Comparison of ENCODE assay signal across 30 mouse cellular contexts in the genomic region with DNA sequence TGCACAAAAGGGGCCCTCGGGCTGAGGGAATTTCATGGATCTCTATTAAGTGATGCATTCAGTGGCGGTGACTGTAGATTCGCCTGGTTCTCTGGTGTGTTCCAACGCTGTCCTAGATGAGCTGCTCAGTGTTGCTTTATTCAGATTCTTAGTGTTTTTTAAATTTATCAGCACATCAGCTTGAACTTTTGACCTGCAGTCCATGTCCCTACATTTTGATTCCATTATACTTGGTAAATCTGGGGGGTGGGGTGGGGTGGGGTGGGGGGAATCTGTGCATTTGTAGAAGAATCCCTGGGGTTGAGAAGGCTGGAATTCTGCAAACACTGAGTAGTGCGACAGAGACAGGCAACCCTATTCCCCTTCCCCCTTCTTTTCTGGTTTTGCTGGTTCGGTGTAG. TPM values are rescaled to one million over a fixed set of nuclear protein-coding genes. Genes with fewer than 3 reads are reported as not detected.
DNase-seq lines count a peak whose midpoint lies in the region; ATAC-seq and TF ChIP-seq lines count a peak whose summit lies in the region.
"Had no signal": no experiment of that assay in that cellular context is flagged by ENCODE, and none has a peak within 500 bp of the region (broad histone marks: within the 10 kb centered on the region; RNA-seq: fewer than 3 reads in every experiment).

A gene (minus strand): TSS at position 101 of the 400 bp plus-strand sequence.

- no peak within 1 kb of the TSS for H3K4me3 ChIP-seq in embryonic facial prominence, embryonic 12.5 days
- no peak within 1 kb of the TSS for H3K4me3 ChIP-seq in embryonic facial prominence, embryonic 10.5 days
- H3K4me3 ChIP-seq in heart, embryonic 13.5 days = no peak within 1 kb of the TSS
- H3K4me3 ChIP-seq in ES-Bruce4 (ENCODE audit: low read depth, low read length) = peak within 1 kb of the TSS; percentile 58
- H3K4me3 ChIP-seq: embryonic facial prominence, embryonic 13.5 days; embryonic facial prominence, embryonic 15.5 days; erythroblast, embryonic 14.5 days; forebrain, embryonic 10.5 days; forebrain, embryonic 12.5 days had no signal

- H3K4me1 ChIP-seq in embryonic facial prominence, embryonic 12.5 days = no peaks in the 10 kb centered on the region
- H3K4me1 ChIP-seq in embryonic facial prominence, embryonic 10.5 days = 0 out of 2 replicates have a peak, but pooled peaks cover 3% of the 10 kb centered on the region
- H3K4me1 ChIP-seq in heart, embryonic 13.5 days = peaks cover 5% of the 10 kb centered on the region; the same call in 1 of the 2 replicates
- H3K4me1 ChIP-seq in ES-Bruce4 (ENCODE audit: control insufficient read depth, insufficient read depth, low read length) = no peaks in the 10 kb centered on the region
- H3K4me1 ChIP-seq: embryonic facial prominence, embryonic 13.5 days; embryonic facial prominence, embryonic 15.5 days; forebrain, embryonic 12.5 days had no signal

- WGBS in embryonic facial prominence, embryonic 12.5 days = 62% methylated on average over 6 of the region's 6 CpGs
- WGBS in embryonic facial prominence, embryonic 10.5 days = 62% methylated on average over 6 of the region's 6 CpGs
- WGBS in heart, embryonic 13.5 days = 66% methylated on average over 6 of the region's 6 CpGs

- DNase-seq in embryonic facial prominence, embryonic 10.5 days (ENCODE audit: low spot score) = no peak
- no peak for DNase-seq in heart, postnatal 10 days
- DNase-seq in gonadal fat pad, adult 2 months (ENCODE audit: low read depth) = no peak
- no peak for DNase-seq in kidney, postnatal 36 days
- no peak for DNase-seq in cerebellum, adult 18-20 months
- DNase-seq: adrenal gland, adult 8-10 months; adrenal gland, postnatal 14 days; adrenal gland, postnatal 36 days; cerebellum, adult 11-12 months; cerebellum, adult 8-10 months; cerebellum, adult 9-11 months; cerebellum, postnatal 14 days; cerebellum, postnatal 36 days had no signal

- intact Hi-C loops in heart, postnatal 10 days (cut with DNase I) = no loop called here

- no peak within 1 kb of the TSS for H3K9ac ChIP-seq in embryonic facial prominence, embryonic 12.5 days
- H3K9ac ChIP-seq in heart, embryonic 13.5 days = no peak within 1 kb of the TSS
- H3K9ac ChIP-seq in ES-Bruce4 (ENCODE audit: low read depth, poor library complexity, severe bottlenecking) = no peak within 1 kb of the TSS
- H3K9ac ChIP-seq: embryonic facial prominence, embryonic 13.5 days; embryonic facial prominence, embryonic 15.5 days; forebrain, embryonic 12.5 days had no signal

- no peaks in the 10 kb centered on the region for H3K9me3 ChIP-seq in embryonic facial prominence, embryonic 12.5 days
- no peaks in the 10 kb centered on the region for H3K9me3 ChIP-seq in embryonic facial prominence, embryonic 10.5 days
- H3K9me3 ChIP-seq in heart, embryonic 13.5 days = 0 out of 2 replicates have a peak, but pooled peaks cover 2% of the 10 kb centered on the region
- no peaks in the 10 kb centered on the region for H3K9me3 ChIP-seq in ES-Bruce4 (replicated peaks; ENCODE audit: control insufficient read depth, insufficient read depth, low read length, poor library complexity, severe bottlenecking)
- H3K9me3 ChIP-seq: embryonic facial prominence, embryonic 13.5 days; embryonic facial prominence, embryonic 15.5 days; forebrain, embryonic 10.5 days; forebrain, embryonic 12.5 days; G1E had no signal

- H3K27ac ChIP-seq in embryonic facial prominence, embryonic 12.5 days = no peak within 1 kb of the TSS
- no peak within 1 kb of the TSS for H3K27ac ChIP-seq in embryonic facial prominence, embryonic 10.5 days (replicated peaks)
- H3K27ac ChIP-seq in heart, embryonic 13.5 days (replicated peaks) = no peak within 1 kb of the TSS
- no peak within 1 kb of the TSS for H3K27ac ChIP-seq in ES-Bruce4 (ENCODE audit: insufficient read depth, low read length)
- H3K27ac ChIP-seq: embryonic facial prominence, embryonic 13.5 days; embryonic facial prominence, embryonic 15.5 days; forebrain, embryonic 10.5 days; forebrain, embryonic 12.5 days had no signal

- no peak for TF ChIP-seq POLR2A in ES-Bruce4 (IDR thresholded peaks at IDR 0.05; ENCODE audit: insufficient read depth, low read length)

- no peak for ATAC-seq in embryonic facial prominence, embryonic 12.5 days (ENCODE audit: insufficient number of reproducible peaks, insufficient read depth, low FRiP score, low TSS enrichment)
- ATAC-seq in heart, embryonic 13.5 days (ENCODE audit: extremely low read depth, insufficient number of reproducible peaks, low FRiP score, low TSS enrichment) = no peak
- ATAC-seq: activated CD4-positive, CD25-positive, alpha-beta regulatory T cell, adult 4 months; forebrain, embryonic 14.5 days; forebrain, embryonic 16.5 days; Patski had no signal

- no peaks in the 10 kb centered on the region for H3K27me3 ChIP-seq in embryonic facial prominence, embryonic 12.5 days
- H3K27me3 ChIP-seq in embryonic facial prominence, embryonic 10.5 days (replicated peaks; ENCODE audit: low read depth, poor library complexity, severe bottlenecking) = no peaks in the 10 kb centered on the region
- no peaks in the 10 kb centered on the region for H3K27me3 ChIP-seq in heart, embryonic 13.5 days (replicated peaks)
- no peaks in the 10 kb centered on the region for H3K27me3 ChIP-seq in ES-Bruce4 (ENCODE audit: control insufficient read depth, insufficient read depth, low read length, poor library complexity, severe bottlenecking)
- H3K27me3 ChIP-seq: embryonic facial prominence, embryonic 13.5 days; embryonic facial prominence, embryonic 15.5 days; forebrain, embryonic 12.5 days had no signal

- no peak for TF ChIP-seq CTCF in ES-Bruce4 (IDR thresholded peaks at IDR 0.05; ENCODE audit: low read depth, low read length)

- TF ChIP-seq EP300 in ES-Bruce4 (IDR thresholded peaks at IDR 0.05; ENCODE audit: insufficient read depth, low read depth, low read length) = no peak

- H3K4me2 ChIP-seq in embryonic facial prominence, embryonic 12.5 days (replicated peaks) = no peak within 1 kb of the TSS
- H3K4me2 ChIP-seq in heart, embryonic 13.5 days = 0 out of 2 replicates have a peak within 1 kb of the TSS, but pooled peaks have one; percentile 16
- H3K4me2 ChIP-seq: embryonic facial prominence, embryonic 13.5 days; embryonic facial prominence, embryonic 15.5 days; forebrain, embryonic 12.5 days had no signal

- H3K36me3 ChIP-seq in embryonic facial prominence, embryonic 12.5 days = no peaks in the 10 kb centered on the region
- no peaks in the 10 kb centered on the region for H3K36me3 ChIP-seq in embryonic facial prominence, embryonic 10.5 days (replicated peaks)
- no peaks in the 10 kb centered on the region for H3K36me3 ChIP-seq in heart, embryonic 13.5 days
- no peaks in the 10 kb centered on the region for H3K36me3 ChIP-seq in ES-Bruce4 (ENCODE audit: control insufficient read depth, insufficient read depth, low read length, poor library complexity, severe bottlenecking)
- H3K36me3 ChIP-seq: embryonic facial prominence, embryonic 13.5 days; embryonic facial prominence, embryonic 15.5 days; forebrain, embryonic 10.5 days; forebrain, embryonic 12.5 days; G1E had no signal

RNA-seq across cellular contexts. Expression of the gene that starts here (rescaled TPM):
- 6.9 and 15.0 TPM in 2 replicates for polyA plus RNA-seq in embryonic facial prominence, embryonic 12.5 days (2016; fragmentation: Nextera tagmentation; extraction: Ambion mirVana)
- not detected in 2 replicates for polyA plus RNA-seq in embryonic facial prominence, embryonic 10.5 days (2016; fragmentation: Nextera tagmentation; extraction: Ambion mirVana)
- not detected in 2 replicates for polyA plus RNA-seq in heart, embryonic 13.5 days (2015; fragmentation: Nextera tagmentation; extraction: Ambion mirVana)
- total RNA-seq in heart, postnatal 10 days (2021) = not detected
- polyA plus RNA-seq in ES-Bruce4 (2011; ENCODE audit: insufficient read depth, insufficient read length, low read depth, missing spikeins) = not detected in 2 replicates
- 38.9 and 62.2 TPM in 2 replicates for polyA plus RNA-seq in gonadal fat pad, adult 2 months (2012; rRNA removed)
- total RNA-seq: adrenal gland, adult 18-20 months; adrenal gland, adult 8-10 months; adrenal gland, postnatal 14 days; adrenal gland, postnatal 36 days; common myeloid progenitor, adult 5-6 weeks; G1E had no signal
- polyA plus RNA-seq: activated CD4-positive, CD25-positive, alpha-beta regulatory T cell, adult 4 months; C2C12; embryonic facial prominence, embryonic 13.5 days; erythroblast, embryonic 14.5 days; forebrain, embryonic 12.5 days; forebrain, embryonic 14.5 days; forebrain, embryonic 16.5 days; frontal cortex, adult 2 months; G1E; Patski had no signal
